Mouse (Mus musculus) spleen, adult 2 months (tissue): ENCODE data around the gene Patz1.

Source experiments
- CTCF ChIP-seq: fragments of 200-500 bp; IDR thresholded peaks from 2 replicates; pipeline ENCODE4 v1.5.1; 2011; ENCODE audit warnings: mild to moderate bottlenecking, inconsistent platforms; ENCODE audit not compliant: insufficient read depth, insufficient read length, insufficient replicate concordance; ENCODE audit errors: extremely low read depth
- POLR2A ChIP-seq: fragments of 200-500 bp; IDR thresholded peaks from 2 replicates; pipeline ENCODE4 v1.6.1; 2011; ENCODE audit warnings: low read depth, low read length, inconsistent platforms

- TF ChIP-seq CTCF (no peak), POLR2A (no peak)
Measured at GRCm38 (mm10) chr11:3336602-3337001, 47.9 kb downstream of the Patz1 start.
